Mouse (Mus musculus) midbrain, embryonic 16.5 days (tissue): ENCODE results near the gene Camsap2. TPM values are rescaled to one million over a fixed set of nuclear protein-coding genes. Genes with fewer than 3 reads are reported as not detected.
A peak's percentile ranks its signal among the peaks of the same experiment; 100 is the strongest.

ENCODE experiments used
- ATAC-seq: fragments of 200-750 bp; cut with Nextera tagmentation; 2 replicates; pipeline ENCODE4 v1.8.0; 2017; ENCODE audit warnings: moderate TSS enrichment
- H3K27ac ChIP-seq: fragments of 300-500 bp; sonication (generic); 2 replicates; pipeline ENCODE4 v1.5.1; 2014; ENCODE audit warnings: mild to moderate bottlenecking, low read length, mixed read lengths
- H3K27me3 ChIP-seq: fragments of 300-500 bp; sonication (generic); 2 replicates; pipeline ENCODE4 v1.6.1; 2014; ENCODE audit warnings: low read depth, low read length, mixed read lengths; ENCODE audit not compliant: control insufficient read depth, insufficient read depth
- H3K36me3 ChIP-seq: fragments of 300-500 bp; sonication (generic); 2 replicates; pipeline ENCODE4 v1.6.1; 2014; ENCODE audit warnings: mild to moderate bottlenecking, low read length, moderate library complexity, mixed read lengths; ENCODE audit not compliant: control insufficient read depth, insufficient read depth
- H3K4me1 ChIP-seq: fragments of 300-500 bp; sonication (generic); 2 replicates; pipeline ENCODE4 v1.6.1; 2014; ENCODE audit warnings: mild to moderate bottlenecking, low read length, mixed read lengths; ENCODE audit not compliant: control insufficient read depth, insufficient read depth
- H3K4me2 ChIP-seq: fragments of 300-500 bp; sonication (generic); 2 replicates; pipeline ENCODE4 v1.6.1; 2014; ENCODE audit warnings: mild to moderate bottlenecking, low read length, mixed read lengths
- H3K4me3 ChIP-seq: fragments of 300-500 bp; sonication (generic); 2 replicates; pipeline ENCODE4 v1.5.1; 2014; ENCODE audit warnings: low read depth, mild to moderate bottlenecking, low read length, moderate library complexity, mixed read lengths
- H3K9ac ChIP-seq: fragments of 300-500 bp; sonication (generic); 2 replicates; pipeline ENCODE4 v1.6.1; 2014; ENCODE audit warnings: low read depth, low read length, mixed read lengths
- H3K9me3 ChIP-seq: fragments of 300-500 bp; sonication (generic); replicated peaks from 2 replicates; pipeline ENCODE4 v1.6.1; 2014; ENCODE audit warnings: mild to moderate bottlenecking, low read length, mixed read lengths; ENCODE audit not compliant: control insufficient read depth, poor library complexity, severe bottlenecking
- WGBS: fragments of 180-500 bp; shearing (Covaris S2); extraction: QIAGEN DNeasy Blood & Tissue Kit; methylation state at CpG from one replicate; pipeline ENCODE4 v1.1.7; 2014; 5-methylcytosine and 5-hydroxymethylcytosine counted together
- polyA plus RNA-seq: library from polyadenylated mRNA; unstranded; fragments of >200 nt; fragmentation: Nextera tagmentation; extraction: Ambion mirVana; gene quantifications from 2 replicates; pipeline ENCODE4 v1.2.1, GENCODE M21; 2015

The Camsap2 gene
- polyA plus RNA-seq, 1 experiment from 2014 or later = 27.2 TPM

GRCm38 (mm10) chr1:136306424-136306823 lies 39.5 kb downstream of the Camsap2 start:
- ATAC-seq = 0 out of 2 replicates have a peak, but pooled peaks have one; percentile 41
- peaks cover 11% of the 10 kb centered on the region for H3K4me1 ChIP-seq
- no peaks in the 10 kb centered on the region for H3K27me3 ChIP-seq
- H3K4me3 ChIP-seq = no peak overlapping the region
- H3K9me3 ChIP-seq = no peaks in the 10 kb centered on the region
- no peak overlapping the region for H3K27ac ChIP-seq
- no peaks in the 10 kb centered on the region for H3K36me3 ChIP-seq
- no peak overlapping the region for H3K4me2 ChIP-seq
- WGBS = 83% methylated on average over 2 of the region's 3 CpGs
- H3K9ac ChIP-seq = no peak overlapping the region

GRCm38 (mm10) chr1:136293961-136294360 lies 51.9 kb downstream of the Camsap2 start:
- H3K36me3 ChIP-seq = peaks cover 2% of the 10 kb centered on the region; the same call in 1 of the 2 replicates
- H3K27ac ChIP-seq = no peak overlapping the region
- no peak overlapping the region for H3K9ac ChIP-seq
- no peaks in the 10 kb centered on the region for H3K9me3 ChIP-seq
- H3K4me1 ChIP-seq = no peaks in the 10 kb centered on the region
- no peak overlapping the region for H3K4me2 ChIP-seq
- no peak overlapping the region for H3K4me3 ChIP-seq
- no peaks in the 10 kb centered on the region for H3K27me3 ChIP-seq
- ATAC-seq = no peak

- 68% methylated on average over 1 of the region's 1 CpGs for WGBS
- H3K4me1 ChIP-seq = no peaks in the 10 kb centered on the region
- no peak overlapping the region for H3K27ac ChIP-seq
- no peak overlapping the region for H3K4me2 ChIP-seq
- H3K9me3 ChIP-seq = no peaks in the 10 kb centered on the region
- no peak overlapping the region for H3K4me3 ChIP-seq
- H3K36me3 ChIP-seq = no peaks in the 10 kb centered on the region; the same call in 1 of the 2 replicates
- no peaks in the 10 kb centered on the region for H3K27me3 ChIP-seq
- H3K9ac ChIP-seq = no peak overlapping the region
- ATAC-seq = no peak
These were observed 56.1 kb downstream of the Camsap2 start for GRCm38 (mm10) chr1:136289803-136290202.

- Histone ChIP-seq H3K4me2 (no peak overlapping the region), H3K9ac (no peak overlapping the region), H3K27ac (no peak overlapping the region), H3K36me3 (peaks cover 51% of the 10 kb centered on the region), H3K4me3 (no peak overlapping the region), H3K9me3 (no peaks in the 10 kb centered on the region), H3K27me3 (no peaks in the 10 kb centered on the region), H3K4me1 (no peaks in the 10 kb centered on the region)
- ATAC-seq = no peak
- WGBS = 92% methylated on average over 8 of the region's 8 CpGs
These were observed 68.5 kb downstream of the Camsap2 start for GRCm38 (mm10) chr1:136277366-136277765.

GRCm38 (mm10) chr1:136268224-136268623 lies 77.7 kb downstream of the Camsap2 start:
- no peaks in the 10 kb centered on the region for H3K4me1 ChIP-seq
- no peak for ATAC-seq

GRCm38 (mm10) chr1:136266127-136266526 lies 79.8 kb downstream of the Camsap2 start:
- Histone ChIP-seq H3K27ac (no peak overlapping the region), H3K4me2 (no peak overlapping the region), H3K9ac (no peak overlapping the region), H3K27me3 (peaks cover 13% of the 10 kb centered on the region), H3K9me3 (no peaks in the 10 kb centered on the region), H3K36me3 (peaks cover 12% of the 10 kb centered on the region), H3K4me3 (no peak overlapping the region), H3K4me1 (no peaks in the 10 kb centered on the region)
- no peak for ATAC-seq
- WGBS = 78% methylated on average over 6 of the region's 6 CpGs

More at GRCm38 (mm10) chr1:136268224-136268623, 77.7 kb downstream of the Camsap2 start:
- Histone ChIP-seq H3K9ac (no peak overlapping the region), H3K9me3 (no peaks in the 10 kb centered on the region), H3K27ac (no peak overlapping the region), H3K27me3 (peaks cover 2% of the 10 kb centered on the region; the same call in 1 of the 2 replicates), H3K4me2 (no peak overlapping the region), H3K36me3 (peaks cover 31% of the 10 kb centered on the region), H3K4me3 (no peak overlapping the region)
- WGBS = 32% methylated on average over 7 of the region's 7 CpGs

GRCm38 (mm10) chr1:136263355-136263754 lies 82.5 kb downstream of the Camsap2 start:
- no peak overlapping the region for H3K4me3 ChIP-seq
- no peak for ATAC-seq
- H3K9ac ChIP-seq = no peak overlapping the region
- peaks cover 29% of the 10 kb centered on the region for H3K27me3 ChIP-seq
- WGBS = 87% methylated on average over 5 of the region's 5 CpGs
- no peak overlapping the region for H3K4me2 ChIP-seq
- H3K36me3 ChIP-seq = no peaks in the 10 kb centered on the region; the same call in 1 of the 2 replicates
- H3K9me3 ChIP-seq = no peaks in the 10 kb centered on the region
- H3K27ac ChIP-seq = no peak overlapping the region
- peaks cover 8% of the 10 kb centered on the region for H3K4me1 ChIP-seq

GRCm38 (mm10) chr1:136260635-136261238 lies 85.2 kb downstream of the Camsap2 start, which contains the start of gene Gpr25:
Gene Gpr25, minus strand, starts transcription at chr1:136260873.
- Histone ChIP-seq H3K9me3 (no peaks in the 10 kb centered on the region), H3K27ac (peak within 1 kb of the TSS; percentile 66), H3K27me3 (peaks cover 42% of the 10 kb centered on the region), H3K4me2 (peak within 1 kb of the TSS; percentile 90), H3K36me3 (no peaks in the 10 kb centered on the region), H3K4me1 (peaks cover 8% of the 10 kb centered on the region), H3K9ac (peak within 1 kb of the TSS; percentile 82), H3K4me3 (peak within 1 kb of the TSS; percentile 60)
- ATAC-seq = peak; percentile 44
- 9% methylated on average over 24 of the region's 28 CpGs for WGBS

GRCm38 (mm10) chr1:136259893-136260634 lies 85.8 kb downstream of the Camsap2 start:
- under 1% methylated on average over 89 of the region's 95 CpGs for whole genome bisulfite sequencing
- peaks cover 42% of the 10 kb centered on the region for H3K27me3 ChIP-seq

More at GRCm38 (mm10) chr1:136259893-136260634, 85.8 kb downstream of the Camsap2 start:
- H3K9me3 ChIP-seq = no peaks in the 10 kb centered on the region
- H3K36me3 ChIP-seq = no peaks in the 10 kb centered on the region
- H3K4me2 ChIP-seq = peak overlapping the region; percentile 90
- H3K4me3 ChIP-seq = peak overlapping the region; percentile 60
- ATAC-seq = peak; percentile 92
- H3K9ac ChIP-seq = peak overlapping the region; percentile 82
- H3K4me1 ChIP-seq = peaks cover 8% of the 10 kb centered on the region
- peak overlapping the region; percentile 66 for H3K27ac ChIP-seq
